Mouse (Mus musculus) spleen, adult 2 months (tissue): ENCODE data around the gene Fstl1. TPM values are rescaled to one million over a fixed set of nuclear protein-coding genes. Genes with fewer than 3 reads are reported as not detected.

Source experiments
- DNase-seq, 2 experiments: peaks; one replicate each; pipeline versions ENCODE4 v3.0.0 to v3.0.0-alpha.2; 2012 to 2021; ENCODE audit warnings: low spot score in 2 of 2, low read depth in 1 of 2
- H3K27ac ChIP-seq: fragments of 200-500 bp; 2 replicates; pipeline ENCODE4 v1.5.1; 2012; ENCODE audit warnings: low read length, inconsistent platforms; ENCODE audit not compliant: insufficient read depth
- H3K27me3 ChIP-seq: fragments of 200-500 bp; 2 replicates; pipeline ENCODE4 v1.6.1; 2012; ENCODE audit warnings: mild to moderate bottlenecking, moderate library complexity, low read length, inconsistent platforms; ENCODE audit not compliant: control insufficient read depth, insufficient read depth
- H3K36me3 ChIP-seq: fragments of 200-500 bp; 2 replicates; pipeline ENCODE4 v1.6.1; 2012; ENCODE audit warnings: mild to moderate bottlenecking, low read length, inconsistent platforms; ENCODE audit not compliant: control insufficient read depth, insufficient read depth
- H3K4me1 ChIP-seq: fragments of 200-500 bp; 2 replicates; pipeline ENCODE4 v1.6.1; 2011; ENCODE audit warnings: inconsistent platforms; ENCODE audit not compliant: control insufficient read depth, insufficient read depth, insufficient read length
- H3K4me3 ChIP-seq: fragments of 200-500 bp; 2 replicates; pipeline ENCODE4 v1.5.1; 2011; ENCODE audit warnings: mild to moderate bottlenecking, inconsistent platforms; ENCODE audit not compliant: insufficient read depth, insufficient read length; ENCODE audit errors: extremely low read depth
- CTCF ChIP-seq: fragments of 200-500 bp; IDR thresholded peaks from 2 replicates; pipeline ENCODE4 v1.5.1; 2011; ENCODE audit warnings: mild to moderate bottlenecking, inconsistent platforms; ENCODE audit not compliant: insufficient read depth, insufficient read length, insufficient replicate concordance; ENCODE audit errors: extremely low read depth
- POLR2A ChIP-seq: fragments of 200-500 bp; IDR thresholded peaks from 2 replicates; pipeline ENCODE4 v1.6.1; 2011; ENCODE audit warnings: low read depth, low read length, inconsistent platforms
- WGBS: fragments of 180-500 bp; shearing (Covaris S2); methylation state at CpG from one replicate; pipeline ENCODE4 v1.1.7; 2018; 5-methylcytosine and 5-hydroxymethylcytosine counted together
- polyA plus RNA-seq: library from polyadenylated mRNA; depleted of rRNA; stranded (reverse); fragments of >200 nt; gene quantifications from 2 replicates; pipeline ENCODE4 v1.2.3, GENCODE M21; 2012

Gene Fstl1
- polyA plus RNA-seq, 1 experiment, result 10.3 TPM

DNA sequence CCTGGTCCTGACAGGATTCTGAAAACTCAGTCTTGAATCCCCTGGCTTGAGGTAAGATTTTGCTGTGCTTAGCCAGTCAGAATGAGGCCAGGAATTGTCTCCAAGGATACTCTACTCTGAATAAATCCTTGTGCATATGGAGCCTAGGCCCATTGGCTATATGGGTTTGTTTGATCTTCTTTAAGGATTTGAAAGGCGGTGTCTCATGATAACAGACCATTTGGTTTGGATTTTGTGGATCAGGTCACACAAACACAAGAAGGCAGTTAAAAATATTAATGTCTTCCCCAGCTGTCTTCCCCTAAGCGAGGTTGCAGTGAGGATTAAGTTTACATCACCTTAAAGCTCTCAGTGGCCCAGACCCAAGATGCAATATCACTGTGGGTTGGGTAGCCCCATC lies 65.8 kb downstream of the Fstl1 start:
- no peak for TF ChIP-seq POLR2A
- TF ChIP-seq CTCF, result no peak
- no peak overlapping the region for H3K4me3 ChIP-seq
- no peaks in the 10 kb centered on the region for H3K27me3 ChIP-seq
- no peaks in the 10 kb centered on the region for H3K36me3 ChIP-seq
- no peak for DNase-seq
- H3K27ac ChIP-seq, result no peak overlapping the region
- H3K4me1 ChIP-seq, result no peaks in the 10 kb centered on the region
- 83% methylated on average over 2 of the region's 2 CpGs for WGBS

DNA sequence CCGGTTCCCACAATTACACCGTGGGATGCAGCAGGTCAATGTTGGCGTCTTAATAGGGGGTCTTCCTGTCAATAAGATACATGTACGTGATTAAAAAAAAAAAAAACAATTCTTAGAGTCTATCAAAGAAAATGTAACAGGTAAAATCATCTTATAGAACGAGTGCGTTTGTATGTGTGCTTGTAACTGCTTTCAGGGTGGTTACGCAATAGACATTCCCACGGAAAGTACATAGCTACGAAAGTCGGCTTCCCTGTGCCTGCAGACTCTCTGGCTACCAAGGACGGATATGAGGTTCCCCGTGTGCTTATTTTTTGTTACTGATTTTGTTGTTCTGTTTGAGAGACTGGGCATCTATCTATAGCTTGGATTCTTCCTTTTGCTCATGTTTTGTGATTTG lies 67.1 kb downstream of the Fstl1 start:
- Histone ChIP-seq H3K27ac (no peak overlapping the region), H3K4me3 (no peak overlapping the region), H3K27me3 (no peaks in the 10 kb centered on the region), H3K36me3 (no peaks in the 10 kb centered on the region), H3K4me1 (no peaks in the 10 kb centered on the region)
- no peak for DNase-seq
- TF ChIP-seq POLR2A, result no peak
- no peak for TF ChIP-seq CTCF
- 88% methylated on average over 12 of the region's 12 CpGs for WGBS

DNA sequence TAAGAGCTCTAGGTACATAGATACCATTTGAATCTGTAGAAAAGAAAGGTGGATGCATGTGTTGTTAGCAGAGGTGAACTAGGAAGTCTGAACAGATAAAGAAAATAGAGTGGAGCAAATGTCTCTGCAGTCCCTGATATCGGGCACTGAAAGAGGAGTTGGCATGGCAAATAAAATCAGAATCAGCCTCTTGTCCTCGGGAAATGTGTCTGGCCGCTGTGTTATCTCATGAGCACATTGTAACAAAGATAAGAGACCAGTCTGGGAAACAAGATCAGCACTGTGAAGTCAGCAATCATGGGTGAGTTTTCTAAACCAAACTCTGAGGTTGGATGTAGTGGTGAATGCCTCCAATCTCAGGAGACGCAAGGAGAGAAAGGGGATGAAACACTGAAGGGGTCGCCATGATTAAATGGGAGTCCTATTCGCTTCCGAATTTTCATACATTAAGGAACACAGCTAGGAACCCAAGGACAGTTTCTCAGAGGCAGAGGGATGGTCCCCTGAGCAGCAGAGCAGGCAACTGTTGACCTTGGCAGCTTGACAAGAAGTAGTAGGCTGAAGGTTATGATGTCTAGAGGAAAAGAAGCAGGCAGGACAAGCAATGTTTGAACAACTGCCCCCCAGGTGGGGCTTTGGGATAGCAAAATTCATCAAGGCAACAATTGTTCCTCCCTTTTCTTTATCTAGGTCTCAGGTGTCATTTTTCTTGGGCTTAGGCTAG lies 68.7 kb downstream of the Fstl1 start:
- no peak for DNase-seq
- TF ChIP-seq CTCF (no peak), POLR2A (no peak)
- no peak overlapping the region for H3K27ac ChIP-seq

DNA sequence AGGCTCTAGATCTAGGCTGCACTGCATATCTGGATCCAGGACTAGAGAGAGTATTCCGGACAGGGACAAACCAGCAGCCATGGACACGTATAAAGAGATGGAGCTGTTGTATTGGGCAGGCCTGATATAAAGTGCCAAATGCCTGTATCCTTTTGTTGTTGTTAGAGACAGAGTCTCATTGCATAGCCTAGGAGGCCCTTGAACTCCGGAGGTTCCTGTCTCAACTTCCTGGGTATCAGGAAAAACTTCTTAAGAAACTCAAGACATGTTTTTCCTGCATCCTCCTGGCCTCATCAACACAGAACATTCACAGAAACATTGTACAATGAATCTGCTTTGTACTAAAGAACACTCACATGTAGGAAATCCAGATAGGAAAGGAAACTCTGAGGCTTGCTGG lies 70.4 kb downstream of the Fstl1 start:
- no peak overlapping the region for H3K27ac ChIP-seq
- 76% methylated on average over 3 of the region's 3 CpGs for WGBS
- no peaks in the 10 kb centered on the region for H3K27me3 ChIP-seq
- no peak for DNase-seq
- no peak overlapping the region for H3K4me3 ChIP-seq
- no peaks in the 10 kb centered on the region for H3K36me3 ChIP-seq
- TF ChIP-seq POLR2A (no peak), CTCF (no peak)
- no peaks in the 10 kb centered on the region for H3K4me1 ChIP-seq

More for the DNA sequence above, 68.7 kb downstream of the Fstl1 start:
- WGBS, result 74% methylated on average over 7 of the region's 7 CpGs
- Histone ChIP-seq H3K4me1 (no peaks in the 10 kb centered on the region), H3K27me3 (no peaks in the 10 kb centered on the region), H3K4me3 (no peak overlapping the region), H3K36me3 (no peaks in the 10 kb centered on the region)

DNA sequence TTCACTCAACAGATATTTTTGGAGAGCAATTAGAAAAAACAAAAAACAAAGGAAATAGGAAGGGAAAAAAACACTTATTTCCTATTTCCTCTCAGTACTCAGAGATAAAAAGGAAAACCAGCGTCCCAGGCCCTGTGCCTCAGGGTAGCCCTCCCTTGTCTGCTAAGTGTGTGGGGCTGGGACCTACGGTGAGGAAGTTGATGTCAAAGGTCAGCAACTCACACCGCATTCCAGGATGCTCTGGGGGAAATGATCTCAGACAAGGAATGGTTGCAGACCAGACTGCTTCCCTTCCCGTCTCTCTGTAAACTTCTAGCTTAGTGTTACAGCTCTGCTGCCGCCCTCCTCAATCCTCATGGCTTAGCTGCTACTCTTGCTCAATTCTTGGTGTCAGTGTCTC lies 74.7 kb downstream of the Fstl1 start:
- H3K4me3 ChIP-seq, result no peak overlapping the region
- TF ChIP-seq POLR2A (no peak), CTCF (no peak)
- WGBS, result 59% methylated on average over 5 of the region's 5 CpGs
- no peaks in the 10 kb centered on the region for H3K27me3 ChIP-seq
- H3K36me3 ChIP-seq, result no peaks in the 10 kb centered on the region
- H3K4me1 ChIP-seq, result no peaks in the 10 kb centered on the region
- DNase-seq, result no peak
- H3K27ac ChIP-seq, result no peak overlapping the region

DNA sequence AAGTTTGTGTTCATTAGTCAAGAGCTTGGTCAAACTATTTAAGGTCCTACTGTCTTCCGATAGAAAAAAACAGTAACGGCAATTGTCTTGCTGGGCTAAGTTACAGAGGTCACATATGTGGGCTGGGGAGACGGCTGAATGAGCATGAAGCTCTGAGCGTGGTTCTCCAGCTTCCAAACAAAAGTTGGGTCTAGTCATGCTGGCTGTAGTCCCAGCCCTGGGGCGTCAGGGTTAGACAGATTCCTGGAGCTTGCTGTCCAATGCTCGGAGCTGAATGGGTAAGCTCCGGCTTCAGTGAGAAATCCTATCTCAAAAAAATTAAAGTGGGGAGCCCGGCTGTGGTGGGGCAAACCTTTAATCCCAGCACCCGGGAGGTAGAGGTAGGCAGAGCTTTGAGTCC lies 76.6 kb downstream of the Fstl1 start:
- no peak overlapping the region for H3K27ac ChIP-seq
- 84% methylated on average over 9 of the region's 9 CpGs for WGBS
- H3K36me3 ChIP-seq, result no peaks in the 10 kb centered on the region
- no peak for DNase-seq
- no peaks in the 10 kb centered on the region for H3K27me3 ChIP-seq
- TF ChIP-seq POLR2A, result no peak
- TF ChIP-seq CTCF, result no peak
- H3K4me3 ChIP-seq, result no peak overlapping the region
- no peaks in the 10 kb centered on the region for H3K4me1 ChIP-seq

DNA sequence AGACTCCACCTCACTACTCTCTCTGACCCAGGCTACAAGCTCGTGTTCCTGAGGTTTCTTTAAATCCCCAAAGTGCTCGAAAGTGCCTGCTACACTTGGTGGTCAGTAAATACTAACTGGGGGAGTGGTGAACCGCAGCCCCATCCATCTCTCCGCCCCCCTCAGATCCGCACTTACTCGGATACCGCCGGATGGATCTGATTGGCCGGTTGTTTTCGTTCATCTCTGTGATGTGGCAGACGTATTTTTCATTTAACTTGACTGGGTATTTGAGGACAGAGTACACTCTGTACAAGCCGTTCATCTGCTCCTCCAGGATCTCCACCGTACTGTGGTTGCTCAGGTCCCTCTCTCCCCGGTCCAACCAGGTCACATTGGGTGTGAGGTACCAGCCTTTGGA lies 77.4 kb downstream of the Fstl1 start:
- H3K27me3 ChIP-seq, result no peaks in the 10 kb centered on the region
- DNase-seq, result no peak
- TF ChIP-seq CTCF, result no peak
- TF ChIP-seq POLR2A, result no peak
- no peak overlapping the region for H3K4me3 ChIP-seq
- H3K4me1 ChIP-seq, result no peaks in the 10 kb centered on the region
- H3K36me3 ChIP-seq, result no peaks in the 10 kb centered on the region
- 85% methylated on average over 14 of the region's 14 CpGs for WGBS
- no peak overlapping the region for H3K27ac ChIP-seq

DNA sequence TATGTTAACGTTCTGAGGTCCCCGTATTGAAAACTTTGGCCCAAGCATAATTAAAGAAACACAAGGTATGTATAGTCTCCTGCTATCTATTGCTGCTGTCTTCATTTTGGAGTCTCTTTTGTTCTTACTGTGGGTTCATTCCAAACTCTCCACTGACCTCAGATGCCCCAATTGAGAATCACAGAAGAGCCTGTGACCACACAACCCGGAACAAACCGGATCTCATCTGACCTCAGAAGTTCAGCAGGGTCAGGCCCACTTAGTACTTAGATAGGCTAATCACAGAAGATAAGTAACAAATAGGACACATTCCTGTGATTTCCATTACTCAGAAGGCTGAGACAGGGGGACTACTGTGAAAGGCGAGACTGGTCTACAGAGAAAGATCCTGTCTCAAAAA lies 77.9 kb downstream of the Fstl1 start:
- TF ChIP-seq CTCF (no peak), POLR2A (no peak)
- Histone ChIP-seq H3K36me3 (no peaks in the 10 kb centered on the region), H3K4me1 (no peaks in the 10 kb centered on the region), H3K27me3 (no peaks in the 10 kb centered on the region), H3K27ac (no peak overlapping the region), H3K4me3 (no peak overlapping the region)
- DNase-seq, result no peak
- 51% methylated on average over 5 of the region's 5 CpGs for WGBS
